Mouse (Mus musculus) telencephalon, adult 2 months (tissue): ENCODE measurements at regions not wholly inside any gene's neighbourhood (a gene's known extent, or its start where the extent isn't known, plus 50 kb on each side); places are given as distances from the start of the nearest gene placed in this dataset.

Source experiments
- DNase-seq: peaks from one replicate; pipeline ENCODE4 v3.0.0-alpha.2; 2011; ENCODE audit warnings: low read depth, low spot score

- no peak for DNase-seq
Measured at GRCm38 (mm10) chr7:67462591-67462990, 89.9 kb upstream of the Mef2a start.

DNA sequence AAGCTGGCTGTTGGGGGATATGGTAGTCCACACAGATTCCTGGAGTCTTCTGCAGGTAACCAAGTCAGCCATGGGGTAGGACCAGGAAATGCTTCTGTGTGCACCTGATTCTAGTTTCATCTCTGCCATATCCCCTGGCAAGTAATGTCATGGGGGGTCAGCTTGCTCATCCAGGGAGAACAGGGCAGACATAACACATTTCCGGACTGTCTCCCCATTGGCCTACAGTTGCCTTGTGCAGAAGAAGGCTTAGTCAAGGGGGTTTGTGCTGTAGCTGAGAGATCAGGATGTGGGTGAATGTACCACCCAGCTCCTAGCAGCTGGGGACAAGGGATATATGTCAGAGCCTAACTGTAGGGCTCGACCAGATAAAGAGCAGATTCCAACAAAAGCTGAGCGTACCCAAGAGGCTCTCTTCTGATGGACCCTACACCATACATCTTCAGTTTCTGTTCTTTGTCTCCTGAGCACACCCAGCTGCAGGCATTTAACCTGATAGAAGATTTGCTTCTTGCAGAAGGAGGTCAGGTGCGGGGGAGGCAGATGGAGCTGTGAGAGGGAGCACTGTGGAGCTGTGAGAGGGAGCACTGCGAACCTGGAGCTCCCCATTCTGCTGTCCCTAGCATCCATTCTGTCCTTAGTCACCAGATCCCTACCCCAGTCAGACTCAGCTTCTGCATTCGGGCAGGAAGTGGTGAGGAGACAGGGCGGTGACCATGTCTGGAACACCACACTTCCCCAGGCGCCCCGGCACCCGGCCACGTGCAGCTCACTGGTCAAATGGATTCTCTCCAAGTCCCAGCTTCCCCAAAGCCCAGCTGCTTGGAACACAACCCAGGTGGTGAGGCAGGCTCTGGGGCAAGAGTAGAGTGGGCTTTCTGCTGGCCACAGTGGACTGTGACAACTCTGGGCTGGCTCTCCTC is 88.9 kb upstream of the Mef2a start:
- peak; percentile 43 for DNase-seq

DNA sequence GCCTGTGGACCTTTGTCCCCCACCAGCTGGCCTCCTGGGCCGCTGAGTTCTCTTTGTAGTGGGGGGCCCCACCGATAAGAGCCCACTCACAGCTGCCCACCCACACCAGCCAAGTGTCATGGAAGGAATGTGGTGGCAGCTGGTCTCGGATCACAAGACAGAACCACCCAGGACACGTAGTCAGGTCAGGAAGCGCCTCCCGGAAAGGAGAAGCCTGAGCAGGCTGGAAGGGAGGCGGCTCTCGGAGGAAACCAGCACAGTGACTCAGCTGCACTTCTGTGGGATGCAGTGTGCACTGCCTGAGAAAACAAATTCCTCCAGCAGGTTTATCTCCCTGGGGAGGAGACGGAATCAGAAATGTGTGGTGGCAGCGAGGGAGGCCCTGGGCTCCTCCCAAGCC is 87.2 kb upstream of the Mef2a start:
- DNase-seq: peak; percentile 43

GRCm38 (mm10) chr7:67459209-67459608 is 86.6 kb upstream of the Mef2a start:
- no peak for DNase-seq

GRCm38 (mm10) chr7:67458640-67459039 is 86.0 kb upstream of the Mef2a start:
- DNase-seq: no peak

DNA sequence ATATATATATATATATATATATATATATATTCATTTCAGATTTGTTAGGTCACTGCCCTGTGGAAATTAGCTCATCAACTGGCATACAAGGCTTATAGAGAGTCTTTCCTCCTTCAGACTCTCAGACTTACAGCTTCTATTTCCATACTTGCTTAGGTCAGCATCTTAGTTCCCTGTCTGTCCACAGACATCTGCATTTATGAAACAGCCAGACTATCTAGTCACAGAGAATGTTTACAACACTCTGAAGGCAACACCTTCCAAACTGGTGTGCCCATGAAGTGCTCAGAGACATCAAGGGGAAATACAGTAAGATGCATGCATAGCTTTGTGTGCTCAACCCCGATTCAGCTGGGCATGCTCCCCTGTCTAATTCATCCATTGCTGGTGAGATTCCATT is 85.2 kb upstream of the Mef2a start:
- no peak for DNase-seq

GRCm38 (mm10) chr7:67456015-67456414 is 83.4 kb upstream of the Mef2a start:
- no peak for DNase-seq

DNA sequence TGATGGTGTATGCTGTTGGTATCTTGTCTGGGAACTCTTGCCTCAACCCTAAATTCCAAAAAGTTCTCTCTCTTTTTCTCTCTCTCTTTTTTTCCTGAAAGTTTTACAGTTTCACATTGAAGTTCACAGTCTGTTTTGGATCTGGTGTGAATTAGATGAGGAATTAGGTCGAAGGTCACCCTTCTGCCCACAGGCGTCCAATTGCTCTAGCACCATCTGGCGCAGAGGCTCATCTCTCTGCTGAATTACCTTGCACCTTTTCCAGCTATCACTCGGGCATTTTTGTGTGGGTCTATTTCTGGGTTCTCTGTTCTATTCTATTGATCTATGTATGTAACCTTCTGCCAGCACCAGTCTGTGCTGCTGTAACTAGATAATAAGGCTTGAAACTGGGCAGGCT is 81.8 kb upstream of the Mef2a start:
- DNase-seq: no peak

- DNase-seq: no peak
Measured at GRCm38 (mm10) chr7:67451157-67451793, 78.6 kb upstream of the Mef2a start.

GRCm38 (mm10) chr7:67446606-67447005 is 73.9 kb upstream of the Mef2a start:
- DNase-seq: no peak

GRCm38 (mm10) chr7:67445203-67446041 is 72.8 kb upstream of the Mef2a start:
- DNase-seq: no peak

DNA sequence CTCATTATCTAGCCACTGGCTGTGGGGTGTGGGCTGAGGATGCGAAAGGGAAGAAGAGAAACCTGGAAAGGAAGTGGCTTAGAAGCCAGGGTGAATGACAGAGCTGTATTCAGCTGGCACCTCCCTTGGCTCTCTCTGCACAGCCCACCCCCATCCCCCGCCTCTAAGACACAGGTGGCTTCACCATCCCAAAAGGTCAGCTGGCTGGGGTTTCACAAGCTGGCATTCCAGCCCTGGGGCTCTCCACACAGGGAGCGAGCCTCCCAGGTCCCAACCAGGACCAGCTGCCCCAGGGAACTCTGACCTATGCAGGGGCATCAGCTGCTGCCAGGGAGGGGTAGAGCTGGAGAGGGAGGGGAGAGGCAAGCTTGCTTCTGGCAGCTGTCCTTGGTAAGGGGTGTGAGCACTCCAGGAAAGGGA is 71.9 kb upstream of the Mef2a start:
- no peak for DNase-seq

DNA sequence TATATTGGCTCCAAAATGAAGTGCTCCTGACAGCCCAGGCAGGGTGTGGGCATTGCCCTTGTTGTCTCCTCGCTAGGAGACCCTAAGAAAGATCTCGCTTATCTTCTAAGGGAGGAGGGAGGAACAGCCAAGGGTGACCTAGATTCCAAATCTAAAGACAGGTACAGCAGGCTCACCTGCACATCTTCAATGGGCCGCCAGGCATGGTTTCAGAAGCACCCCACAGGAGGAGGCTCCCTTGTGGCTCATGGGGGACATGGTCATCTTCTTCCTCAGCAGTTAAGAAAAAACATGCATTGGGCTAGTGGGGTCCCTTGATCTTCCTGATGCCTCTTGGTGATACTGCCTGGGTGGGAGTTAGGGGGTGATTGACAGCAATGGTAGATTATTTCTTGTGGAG is 71.0 kb upstream of the Mef2a start:
- no peak for DNase-seq

DNA sequence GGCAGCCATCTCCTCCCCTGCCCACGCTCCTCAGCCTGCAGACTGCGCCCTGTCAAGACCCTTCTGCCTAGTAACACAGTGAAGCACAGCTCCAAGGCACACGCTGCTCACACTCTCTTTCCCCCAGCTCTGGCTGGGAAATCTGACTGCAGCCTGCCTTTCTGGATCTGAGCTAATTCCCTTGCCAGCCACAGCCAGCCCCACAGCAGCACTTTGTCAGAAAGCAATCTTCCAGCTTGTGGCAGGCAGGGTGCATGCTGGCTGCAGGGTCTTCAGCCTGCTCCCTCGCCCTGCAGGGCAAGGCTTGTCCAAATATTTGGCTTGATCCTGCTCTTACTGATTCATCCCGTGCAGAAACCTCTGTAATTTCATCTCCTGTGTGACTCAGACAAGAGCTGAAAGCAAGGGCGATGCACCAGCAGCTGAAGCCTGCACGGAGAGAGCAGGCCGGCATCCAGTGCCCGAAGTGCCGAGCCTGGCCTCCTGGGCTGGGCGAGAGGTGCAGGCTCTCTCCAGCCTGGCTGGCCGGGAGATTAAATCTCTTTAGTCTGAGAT is 70.4 kb upstream of the Mef2a start:
- no peak for DNase-seq

- DNase-seq: no peak
Measured at GRCm38 (mm10) chr7:67442284-67442683, 69.6 kb upstream of the Mef2a start.

DNA sequence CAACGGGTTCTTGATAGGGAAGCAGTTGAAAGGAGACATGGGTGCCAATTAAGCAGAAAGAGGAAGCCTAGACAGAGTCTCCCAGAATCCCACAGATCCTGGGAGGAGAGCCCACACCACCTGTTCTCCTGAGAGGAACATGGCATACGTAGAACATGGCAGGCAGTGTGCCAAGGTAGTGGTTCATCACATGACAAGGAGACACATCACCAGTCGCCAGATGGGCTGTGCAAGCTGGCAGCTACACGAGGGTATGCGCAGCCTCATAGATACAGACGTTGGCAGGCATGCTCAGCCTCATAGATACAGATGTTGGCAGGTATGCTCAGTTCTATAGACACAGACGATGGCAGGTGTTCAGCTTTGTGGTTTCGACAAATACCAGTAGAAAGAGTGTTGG is 68.1 kb upstream of the Mef2a start:
- DNase-seq: no peak

DNA sequence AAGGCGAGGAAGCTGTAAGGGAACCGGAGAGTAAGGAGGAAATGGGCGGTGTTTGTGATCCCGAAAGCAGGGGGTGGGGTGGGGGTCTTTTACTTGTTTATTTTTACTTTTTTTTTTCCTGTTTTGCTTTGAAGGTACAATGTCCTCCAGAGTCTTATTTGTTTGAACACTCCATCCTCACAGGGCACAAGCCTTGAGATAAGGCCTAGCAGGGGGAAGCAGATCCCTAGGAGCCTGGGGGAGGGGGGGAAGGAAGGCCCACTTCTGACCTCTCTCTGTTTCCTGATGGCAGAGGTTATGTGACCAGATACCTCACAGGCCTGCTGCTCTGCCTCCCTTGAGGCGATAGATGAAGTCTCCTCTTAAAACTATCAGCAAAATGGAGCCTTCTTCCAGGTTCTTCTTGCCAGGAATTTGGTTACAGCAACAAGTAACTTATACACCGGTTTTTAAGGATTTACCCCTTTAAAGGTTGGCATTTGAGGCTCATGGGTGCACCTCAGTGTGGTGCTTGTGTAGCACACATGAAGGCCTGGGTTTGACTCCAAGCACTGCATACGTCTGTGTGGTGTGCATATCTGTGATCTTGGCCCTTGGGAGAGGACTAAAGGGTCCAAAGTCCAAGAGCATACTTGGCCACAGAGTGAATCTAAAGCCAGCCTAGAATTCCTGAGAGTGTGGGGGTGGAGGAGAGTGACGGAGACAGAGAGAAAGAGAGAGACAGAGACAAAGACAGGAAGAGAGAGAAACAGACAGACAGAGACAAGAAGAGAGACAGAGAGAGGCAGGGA is 64.8 kb upstream of the Mef2a start:
- DNase-seq: no peak

DNA sequence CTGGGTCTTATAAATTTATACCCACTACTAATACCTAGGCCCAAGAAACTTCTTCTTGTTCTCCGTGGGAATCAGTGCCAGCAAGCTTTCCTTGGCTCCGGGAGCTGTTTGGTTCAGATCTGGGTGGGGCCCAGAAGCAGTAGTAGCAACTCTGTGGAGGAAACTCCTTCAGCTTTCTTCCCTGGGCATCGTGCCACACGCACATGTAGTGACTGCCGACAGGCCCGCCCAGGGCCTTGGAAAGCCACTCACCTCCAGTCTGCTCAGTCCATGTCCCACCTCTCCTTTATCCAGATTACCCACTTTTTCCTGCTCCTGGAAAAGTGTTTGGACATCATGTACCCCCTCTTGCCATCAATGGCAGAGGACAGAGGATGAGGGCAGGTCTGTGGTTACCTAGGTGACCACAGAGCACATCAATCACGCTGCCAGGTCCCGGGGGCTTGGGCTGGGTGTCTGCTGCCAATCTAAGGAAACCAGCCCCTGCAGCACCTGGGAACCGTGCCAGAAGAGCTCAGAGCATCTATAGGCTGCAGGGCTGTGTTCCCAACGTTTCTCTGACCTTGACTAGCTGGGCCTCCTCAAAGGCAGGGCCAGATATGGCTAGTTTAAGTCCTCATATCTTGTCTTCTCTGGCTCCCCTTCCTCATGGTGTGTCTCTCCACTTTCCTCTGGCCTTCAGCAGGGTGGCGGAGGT is 63.1 kb upstream of the Mef2a start:
- DNase-seq: no peak

GRCm38 (mm10) chr7:67430987-67431386 is 58.3 kb upstream of the Mef2a start:
- DNase-seq: no peak

DNA sequence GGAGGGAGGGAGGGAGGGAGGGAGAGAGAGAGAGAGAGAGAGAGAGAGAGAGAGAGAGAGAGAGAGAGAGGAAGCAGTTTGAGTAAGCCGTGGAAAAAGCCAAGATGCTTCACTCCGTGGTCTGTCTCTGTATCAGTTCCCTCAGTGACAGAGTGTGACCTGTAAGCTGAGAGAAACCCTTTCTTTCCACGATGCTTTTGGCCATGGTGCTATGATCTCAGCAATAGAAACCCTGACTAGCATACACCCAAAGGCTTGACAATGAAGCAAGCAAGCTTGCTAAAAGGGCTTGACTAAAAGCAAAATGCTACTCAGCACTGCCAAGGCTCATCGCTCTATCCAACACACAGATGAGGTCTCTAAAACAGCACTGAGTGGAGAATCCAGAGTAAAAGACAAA is 57.4 kb upstream of the Mef2a start:
- DNase-seq: no peak
